8 mouse cellular contexts compared by ENCODE assay signal in genomic region chr13:107641926-107642657, GRCm38 (mm10).
A peak's percentile ranks its signal among the peaks of the same experiment; 100 is the strongest.
DNase-seq lines count a peak whose midpoint lies in the region; ATAC-seq and TF ChIP-seq lines count a peak whose summit lies in the region.

No protein-coding gene starts in this region.

- peak; percentile 79 for DNase-seq in liver, adult 2 months (ENCODE audit: extremely low read depth, low read depth, low spot score)
- peak; percentile 59 for DNase-seq in cerebellum, adult 9-11 months
- peak; percentile 68 to 76 for DNase-seq in layer of hippocampus, postnatal 36 days
- DNase-seq in neural tube, embryonic 10.5 days (ENCODE audit: extremely low spot score, low spot score): peak; percentile 32
- no peak for DNase-seq in thymus, adult 2 months
- no peak for DNase-seq in spleen, postnatal 4 days (ENCODE audit: low spot score in 2 of 2)

- H3K79me2 ChIP-seq in liver, adult 2 months (ENCODE audit: control insufficient read depth, insufficient read depth, low read length): no peaks in the 10 kb centered on the region

- TF ChIP-seq CTCF in liver, adult 2 months (IDR thresholded peaks at IDR 0.05; ENCODE audit: low read depth, low read length): no peak
- TF ChIP-seq CTCF in thymus, adult 2 months (IDR thresholded peaks at IDR 0.05; ENCODE audit: borderline replicate concordance, control insufficient read depth, extremely low read depth, insufficient read depth, low read length, poor library complexity): no peak

- no peak for ATAC-seq in liver, embryonic 12.5 days
- ATAC-seq in granulocyte monocyte progenitor cell, adult 5-6 weeks (replicated peaks; ENCODE audit: poor library complexity, severe bottlenecking): 0 out of 2 replicates have a peak, but pooled peaks have one; percentile 6

- peaks cover 11% of the 10 kb centered on the region for H3K4me1 ChIP-seq in liver, adult 2 months (ENCODE audit: control insufficient read depth, insufficient read depth, low read length)
- peaks cover 8% of the 10 kb centered on the region for H3K4me1 ChIP-seq in liver, embryonic 12.5 days
- H3K4me1 ChIP-seq in thymus, adult 2 months (replicated peaks; ENCODE audit: control insufficient read depth, insufficient read depth, low read length): peaks cover 5% of the 10 kb centered on the region; the same call in 1 of the 2 replicates

- H3K9me3 ChIP-seq in liver, embryonic 12.5 days (replicated peaks): no peaks in the 10 kb centered on the region

- H3K27ac ChIP-seq in liver, adult 2 months (replicated peaks; ENCODE audit: insufficient read depth, low read depth, low read length): peak overlapping the region; percentile 62
- H3K27ac ChIP-seq in liver, embryonic 12.5 days: no peak overlapping the region
- no peak overlapping the region for H3K27ac ChIP-seq in thymus, adult 2 months (ENCODE audit: control insufficient read depth, insufficient read depth, low read length)

- H3K9ac ChIP-seq in liver, adult 2 months (ENCODE audit: low read depth, low read length): no peak overlapping the region
- no peak overlapping the region for H3K9ac ChIP-seq in liver, embryonic 12.5 days

- H3K4me2 ChIP-seq in liver, embryonic 12.5 days: no peak overlapping the region

- peaks cover 6% of the 10 kb centered on the region; the same call in 1 of the 2 replicates for H3K27me3 ChIP-seq in liver, adult 2 months (ENCODE audit: control insufficient read depth, insufficient read depth, low read length)
- H3K27me3 ChIP-seq in liver, embryonic 12.5 days (replicated peaks): peaks cover 32% of the 10 kb centered on the region
- H3K27me3 ChIP-seq in thymus, adult 2 months (ENCODE audit: control insufficient read depth, insufficient read depth, low read length): peaks cover 17% of the 10 kb centered on the region

- H3K36me3 ChIP-seq in liver, adult 2 months (ENCODE audit: control insufficient read depth, insufficient read depth, low read length): no peaks in the 10 kb centered on the region
- no peaks in the 10 kb centered on the region for H3K36me3 ChIP-seq in liver, embryonic 12.5 days
- H3K36me3 ChIP-seq in thymus, adult 2 months (ENCODE audit: control insufficient read depth, insufficient read depth, low read length): no peaks in the 10 kb centered on the region

- no peak overlapping the region for H3K4me3 ChIP-seq in liver, adult 2 months (ENCODE audit: insufficient read depth, low read depth, low read length)
- H3K4me3 ChIP-seq in liver, embryonic 12.5 days: no peak overlapping the region
- H3K4me3 ChIP-seq in thymus, adult 2 months (ENCODE audit: control insufficient read depth, insufficient read depth, low read length): no peak overlapping the region

- 39% methylated on average over 14 of the region's 14 CpGs for WGBS in liver, adult 2 months
- WGBS in liver, embryonic 12.5 days (ENCODE audit: insufficient replicate concordance): 69% methylated on average over 14 of the region's 14 CpGs
- WGBS in thymus, adult 2 months: 88% methylated on average over 14 of the region's 14 CpGs

- TF ChIP-seq POLR2A in liver, adult 2 months (IDR thresholded peaks at IDR 0.05; ENCODE audit: extremely low read depth, insufficient read depth, low read length): no peak
- no peak for TF ChIP-seq POLR2A in thymus, adult 2 months (IDR thresholded peaks at IDR 0.05; ENCODE audit: control insufficient read depth, extremely low read depth, insufficient read depth, low read length, poor library complexity)

Comparison
In these comparisons a context has a peak if more than half of its experiments do, and no peak if none do; other contexts are left out.
1. DNase-seq: peak in liver, adult 2 months (single experiment), cerebellum, adult 9-11 months (single experiment), layer of hippocampus, postnatal 36 days (2 of 2) and neural tube, embryonic 10.5 days (single experiment); none in thymus, adult 2 months (single experiment) and spleen, postnatal 4 days (0 of 2).